Mouse (Mus musculus) brain, embryonic 18.5 days (tissue): Measurements from ENCODE around the gene Glcci1.
A peak's percentile ranks its signal among the peaks of the same experiment; 100 is the strongest.

ENCODE experiments used
- DNase-seq: peaks from one replicate; pipeline ENCODE4 v3.0.0-alpha.2; 2012; ENCODE audit warnings: low read depth, low spot score

The Glcci1 gene

DNA sequence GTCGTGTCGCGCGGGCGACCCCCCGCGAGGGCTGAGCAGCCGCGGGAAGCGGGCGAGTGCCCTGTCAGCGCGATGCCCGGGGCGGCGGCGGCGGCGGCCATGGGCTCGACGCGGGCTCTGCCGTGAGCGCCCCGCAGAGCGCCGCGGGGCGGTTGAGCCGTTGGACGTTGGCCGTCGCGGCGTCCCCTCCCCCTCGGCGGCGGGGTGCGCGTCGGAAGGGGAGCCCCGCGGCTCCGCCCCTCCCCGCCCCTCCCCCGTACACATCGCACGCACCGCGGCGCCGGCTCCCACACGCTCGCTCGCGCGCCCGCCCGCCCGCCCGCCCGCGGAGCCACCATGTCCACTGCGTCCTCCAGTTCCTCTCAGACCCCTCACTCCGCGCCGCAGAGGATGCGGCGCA lies at the start of gene Glcci1:
Gene Glcci1, plus strand, starts transcription at position 50 of the 400 bp plus-strand sequence.
- DNase-seq: peak; percentile 50

DNA sequence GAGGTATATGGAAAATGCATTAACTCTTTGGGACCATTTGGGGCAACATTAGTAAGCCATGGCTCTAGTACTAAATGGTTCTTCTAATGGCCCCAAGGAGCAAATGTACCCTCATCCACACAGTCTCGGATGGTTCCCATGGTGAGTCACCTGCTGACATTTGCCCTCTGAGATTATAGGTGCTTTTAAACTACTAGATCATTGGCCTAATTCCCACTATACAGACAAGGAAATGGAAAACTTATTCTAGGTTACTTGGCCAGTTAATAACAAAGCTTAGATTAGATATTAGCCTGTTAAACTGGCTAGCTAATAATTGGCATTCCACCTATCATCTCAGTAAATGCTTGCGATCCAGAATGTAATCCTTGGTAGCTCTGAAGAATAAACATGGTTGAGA lies 47.0 kb upstream of the Glcci1 start:
- no peak for DNase-seq

DNA sequence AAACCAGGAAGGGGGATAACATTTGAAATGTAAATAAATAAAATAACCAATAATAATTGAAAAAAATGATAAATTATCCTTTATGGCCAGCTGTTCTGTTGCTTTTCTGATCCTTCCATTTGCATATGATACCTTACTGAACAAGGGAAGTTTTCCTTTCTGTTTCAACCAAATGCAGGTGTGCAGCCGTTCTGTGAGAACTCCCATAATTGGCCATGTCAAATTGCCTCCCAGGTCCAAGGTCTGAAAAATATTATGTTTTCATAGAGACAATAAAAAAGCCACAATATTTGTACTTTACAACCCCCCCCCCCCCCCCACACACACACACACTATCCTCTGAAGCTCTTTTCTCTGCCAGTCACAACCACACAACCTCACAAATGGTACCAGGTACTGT lies 44.0 kb upstream of the Glcci1 start:
- no peak for DNase-seq

DNA sequence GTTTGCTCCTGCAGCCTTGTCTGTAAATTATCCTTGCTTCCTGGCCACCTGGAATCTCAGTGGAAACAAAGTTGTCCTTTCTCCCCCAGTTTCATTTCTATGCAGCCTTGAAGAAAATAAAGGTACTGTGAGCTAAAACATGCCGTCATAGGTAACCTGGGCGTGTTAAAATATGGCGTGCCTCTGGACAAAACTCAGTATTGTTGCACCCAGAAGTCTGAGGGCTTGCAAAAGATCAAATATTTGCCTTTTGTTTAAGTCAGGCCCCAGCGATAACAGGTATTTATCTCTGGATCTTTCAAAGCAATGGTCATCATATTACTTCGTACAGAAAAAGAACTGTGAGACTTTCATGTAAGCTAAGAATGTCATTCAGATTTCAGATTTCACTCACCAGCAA lies 43.4 kb upstream of the Glcci1 start:
- no peak for DNase-seq

GRCm38 (mm10) chr6:8467667-8468337 lies 41.6 kb upstream of the Glcci1 start:
- peak; percentile 14 for DNase-seq

DNA sequence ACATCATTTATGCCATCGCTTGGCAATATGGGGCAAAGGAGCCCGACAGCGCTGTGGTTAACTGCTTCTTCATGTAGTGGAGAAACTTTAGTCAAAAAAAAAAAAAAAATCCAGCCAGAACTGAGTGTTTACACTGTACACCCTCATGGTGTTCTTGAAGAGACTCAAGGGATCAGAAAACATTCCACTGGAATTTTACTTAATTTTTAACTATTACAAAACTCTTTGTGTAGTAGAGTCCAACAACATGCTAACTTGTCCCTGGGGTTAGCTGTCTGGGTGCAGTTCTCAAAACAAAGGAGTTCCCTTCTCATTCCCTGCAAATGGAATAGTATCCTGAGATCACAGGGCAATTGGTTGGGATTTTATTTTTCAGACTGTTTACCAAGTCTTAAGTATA lies 39.5 kb upstream of the Glcci1 start:
- no peak for DNase-seq

GRCm38 (mm10) chr6:8472125-8472524 lies 37.3 kb upstream of the Glcci1 start:
- DNase-seq: no peak

GRCm38 (mm10) chr6:8472915-8473314 lies 36.5 kb upstream of the Glcci1 start:
- DNase-seq: no peak

GRCm38 (mm10) chr6:8473498-8473897 lies 35.9 kb upstream of the Glcci1 start:
- DNase-seq: no peak

- no peak for DNase-seq
Measured at GRCm38 (mm10) chr6:8474316-8474715, 35.1 kb upstream of the Glcci1 start.

GRCm38 (mm10) chr6:8474820-8475219 lies 34.6 kb upstream of the Glcci1 start:
- DNase-seq: no peak

GRCm38 (mm10) chr6:8479176-8479575 lies 30.2 kb upstream of the Glcci1 start:
- DNase-seq: no peak

- DNase-seq: no peak
Measured at GRCm38 (mm10) chr6:8484437-8485275, 24.7 kb upstream of the Glcci1 start.

DNA sequence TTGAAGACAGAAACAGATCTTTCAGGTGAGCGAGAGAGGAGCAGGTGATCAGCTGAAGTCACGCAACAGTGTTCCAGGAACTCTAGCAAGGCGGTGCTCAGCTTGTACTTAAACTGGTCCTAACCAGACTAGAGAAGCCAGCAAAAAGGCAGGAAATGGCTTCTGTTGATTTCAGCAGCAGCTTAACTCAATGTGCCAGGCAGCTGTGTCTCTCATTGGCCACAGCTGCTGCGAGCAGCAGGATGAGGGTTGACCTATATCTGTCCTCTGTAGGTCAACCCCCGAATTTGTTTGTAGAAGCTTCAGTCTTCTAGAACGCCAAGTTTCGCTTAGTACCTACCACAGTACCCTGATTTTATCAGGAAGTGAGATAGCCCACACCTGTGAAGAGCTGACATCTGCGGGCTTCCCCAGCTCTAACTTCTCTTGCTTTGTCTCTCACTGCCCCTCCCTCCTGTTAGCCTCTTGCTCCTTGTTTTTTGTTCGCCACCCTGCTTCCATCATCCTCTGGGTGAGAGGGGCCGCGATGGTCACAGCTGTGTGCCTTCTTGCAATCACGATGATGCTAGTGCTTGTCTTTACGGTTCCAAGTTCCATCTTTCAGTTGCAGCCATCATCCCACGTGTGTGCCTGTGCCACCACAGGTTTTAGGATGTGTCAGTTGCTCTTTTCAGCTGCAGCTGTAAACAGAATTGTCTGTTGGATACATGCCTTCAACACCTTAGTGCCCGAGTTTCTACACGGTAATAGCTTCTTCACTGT lies 23.8 kb upstream of the Glcci1 start:
- no peak for DNase-seq

GRCm38 (mm10) chr6:8486391-8487043 lies 22.9 kb upstream of the Glcci1 start:
- no peak for DNase-seq

GRCm38 (mm10) chr6:8487044-8487853 lies 22.2 kb upstream of the Glcci1 start:
- DNase-seq: no peak

DNA sequence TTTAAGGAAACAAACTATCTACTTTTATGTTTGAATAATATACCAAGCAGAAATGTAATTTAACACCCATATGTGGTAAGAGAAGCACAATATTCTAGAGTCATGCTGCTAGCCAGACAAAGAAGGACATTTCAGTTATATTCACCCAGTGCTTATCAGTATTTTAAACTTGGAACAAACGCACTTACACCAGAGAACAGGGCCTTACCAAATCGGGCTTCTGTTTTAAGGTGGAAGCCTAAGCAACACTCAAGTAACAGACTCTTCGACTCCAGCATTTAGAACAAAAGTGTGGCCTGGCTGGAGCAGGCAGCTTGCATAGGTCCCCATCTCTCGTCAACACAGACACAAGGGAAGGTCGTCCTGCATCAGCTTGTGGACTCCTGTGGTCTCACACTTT lies 21.2 kb upstream of the Glcci1 start:
- no peak for DNase-seq

DNA sequence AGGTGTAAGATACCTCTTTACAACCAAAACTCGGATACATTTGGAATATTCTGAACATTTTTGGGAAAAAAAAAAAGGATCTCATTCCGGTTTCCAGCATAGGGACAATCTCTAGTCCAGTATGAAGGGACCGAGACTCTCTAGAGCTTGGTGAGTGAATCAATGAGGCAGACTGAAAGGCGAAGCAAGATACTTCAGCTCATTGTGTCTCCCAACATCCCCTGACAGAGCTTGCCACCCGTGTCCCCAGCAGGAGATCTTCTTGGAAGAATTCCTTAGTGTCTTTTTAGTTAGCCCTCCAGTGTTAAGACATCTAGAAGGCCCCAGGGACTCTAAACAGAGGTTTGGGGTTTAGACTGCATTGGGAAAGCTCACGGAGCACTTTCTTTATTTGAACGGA lies 20.1 kb upstream of the Glcci1 start:
- DNase-seq: no peak

- DNase-seq: no peak
Measured at GRCm38 (mm10) chr6:8489938-8490585, 19.3 kb upstream of the Glcci1 start.

GRCm38 (mm10) chr6:8492248-8492647 lies 17.2 kb upstream of the Glcci1 start:
- no peak for DNase-seq
